Mouse (Mus musculus) olfactory bulb, adult 2 months (tissue): ENCODE results near the gene Pla2g4a.

ENCODE experiments used
- CTCF ChIP-seq: fragments of 200-500 bp; IDR thresholded peaks from 2 replicates; pipeline ENCODE4 v1.5.1; 2012; ENCODE audit warnings: low read depth, mild to moderate bottlenecking, low read length, moderate library complexity; ENCODE audit not compliant: insufficient read depth
- POLR2A ChIP-seq: fragments of 200-500 bp; IDR thresholded peaks from 2 replicates; pipeline ENCODE4 v1.6.1; 2012; ENCODE audit warnings: mild to moderate bottlenecking, low read depth, low read length, moderate library complexity; ENCODE audit not compliant: insufficient read depth

GRCm38 (mm10) chr1:149912984-149913383, 48.1 kb downstream of the Pla2g4a start:
- TF ChIP-seq CTCF = no peak
- no peak for TF ChIP-seq POLR2A
